Mouse (Mus musculus) lung, postnatal 4 days (tissue): ENCODE results near the gene Kctd13.
"Not testable (repeated sequence)": the region's sequence is repeated elsewhere in the genome, so short reads cannot be mapped to it uniquely, and the experiment has no call there.

Experiments
- DNase-seq, 2 experiments: peaks; one replicate each; pipeline ENCODE4 v3.0.0; 2021

Kctd13 gene

DNA sequence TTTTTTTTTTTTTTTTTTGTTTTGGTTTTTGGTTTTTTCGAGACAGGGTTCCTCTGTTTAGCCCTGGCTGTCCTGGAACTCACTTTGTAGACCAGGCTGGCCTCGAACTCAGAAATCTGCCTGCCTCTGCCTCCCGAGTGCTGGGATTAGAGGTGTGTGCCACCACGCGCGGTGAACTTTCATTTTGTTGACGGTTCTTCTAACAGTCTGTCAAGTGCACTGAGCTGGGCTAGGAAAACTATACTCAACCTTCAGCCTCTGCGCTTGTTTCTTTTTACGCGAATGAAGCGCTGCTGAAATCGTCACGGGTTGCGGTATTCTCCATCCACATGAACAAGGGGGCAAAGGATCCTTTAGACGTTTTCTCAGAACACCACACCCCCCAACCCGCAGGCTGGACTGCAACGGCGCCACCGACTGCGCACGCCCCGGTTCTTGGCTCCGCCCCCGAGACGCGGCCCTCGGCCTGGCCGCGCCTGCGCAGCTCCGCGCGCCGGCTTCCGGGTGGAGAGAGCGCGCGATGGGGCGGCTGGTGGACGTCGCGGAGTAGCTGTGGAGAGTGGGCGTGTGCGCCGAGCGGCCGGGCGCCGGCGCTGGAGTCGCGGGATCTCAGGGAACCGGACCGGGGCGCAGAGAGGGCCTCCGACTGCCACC lies at the start of gene Kctd13:
TSS of gene Kctd13 (plus strand) at position 496 of the 654 bp plus-strand sequence.
- DNase-seq: peak; percentile 97

DNA sequence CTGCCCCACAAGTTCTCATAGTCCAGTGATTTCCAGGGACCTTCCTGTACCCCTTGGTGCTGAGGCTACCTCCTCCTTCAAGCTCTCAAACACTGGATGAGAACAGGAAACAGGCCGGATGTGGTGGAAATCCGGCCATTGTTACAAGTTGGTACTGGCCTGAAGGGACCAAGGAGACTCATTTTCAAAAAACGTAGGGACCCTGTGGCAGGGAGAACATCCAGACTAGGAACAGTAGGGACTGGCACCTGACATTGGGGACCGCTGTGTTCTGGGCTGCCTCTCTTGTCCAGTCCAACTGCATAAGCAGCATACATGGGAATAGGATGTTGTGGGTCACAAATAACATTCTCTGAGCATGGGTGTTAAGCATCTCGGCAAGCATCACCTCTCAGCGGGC lies 47.6 kb upstream of the Kctd13 start:
- peak; percentile 51 to 73 for DNase-seq

DNA sequence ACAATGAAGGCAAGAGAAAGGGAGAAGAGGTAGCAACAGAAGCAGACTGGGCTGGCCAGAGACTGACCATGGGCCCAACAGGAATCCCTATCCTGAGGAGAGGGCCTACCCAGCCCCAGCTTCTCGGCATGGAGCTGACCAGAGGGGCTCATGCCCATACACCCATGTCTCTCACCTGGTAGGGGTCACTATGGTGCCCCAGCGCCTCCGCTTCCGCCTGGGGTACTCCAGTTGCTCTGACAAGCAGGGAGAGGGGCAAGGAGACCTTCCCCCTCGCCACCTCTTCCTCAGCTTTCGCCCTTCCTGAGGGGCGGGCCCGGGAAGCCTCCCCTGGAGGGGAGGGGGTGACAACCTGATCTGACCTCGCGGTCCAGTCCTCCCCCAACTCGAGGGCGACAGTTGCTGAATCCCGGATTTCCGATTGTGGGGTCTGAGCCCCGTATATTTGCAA lies 44.9 kb upstream of the Kctd13 start:
- peak; percentile 50 to 59 for DNase-seq

DNA sequence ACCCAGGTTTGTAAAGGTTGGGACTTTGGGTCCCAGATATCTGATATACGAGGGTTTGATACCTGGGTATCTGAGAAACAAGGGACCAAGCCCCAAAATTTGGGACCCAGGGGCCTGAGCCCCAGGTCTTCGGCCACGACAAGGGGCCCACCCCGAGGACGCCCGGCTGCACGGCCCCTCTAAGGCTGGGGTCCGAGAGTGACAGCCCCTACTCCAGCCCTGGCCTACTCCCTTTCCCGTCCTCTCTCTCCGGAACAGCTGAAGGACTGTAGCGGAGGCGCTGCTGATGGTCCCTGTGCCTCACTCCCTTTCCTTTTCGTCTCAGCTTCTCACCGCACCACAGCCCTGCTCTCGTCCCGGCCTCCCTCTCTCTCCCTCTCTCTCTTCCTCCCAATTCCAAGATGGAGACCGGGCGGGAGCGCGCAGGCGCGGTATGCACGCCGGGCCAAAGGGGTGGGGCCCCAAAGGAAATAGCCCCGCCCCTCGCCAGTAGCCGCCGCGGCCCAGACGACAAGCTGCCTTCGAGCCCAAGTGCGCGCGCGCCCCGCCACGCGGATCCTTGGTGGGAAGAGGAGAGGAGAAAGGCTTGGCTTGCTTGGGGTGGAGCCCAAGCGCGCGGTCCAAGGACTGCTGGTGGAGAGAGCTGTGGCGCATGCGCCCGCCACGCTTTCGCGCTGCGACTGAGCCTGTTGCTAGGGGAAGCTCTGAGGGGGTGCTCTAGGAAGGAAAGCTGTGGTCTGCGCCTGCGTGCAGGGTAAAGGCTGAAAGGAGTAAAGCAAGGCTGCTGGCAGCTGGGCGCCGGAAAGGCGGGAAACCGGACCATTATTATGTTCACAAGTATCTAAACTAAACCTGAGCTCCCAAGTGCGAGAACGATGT lies 44.2 kb upstream of the Kctd13 start, which contains the start of gene Taok2:
TSS of gene Taok2 (minus strand) at position 418 of the 879 bp plus-strand sequence.
- peak; percentile 98 to 100 for DNase-seq

DNA sequence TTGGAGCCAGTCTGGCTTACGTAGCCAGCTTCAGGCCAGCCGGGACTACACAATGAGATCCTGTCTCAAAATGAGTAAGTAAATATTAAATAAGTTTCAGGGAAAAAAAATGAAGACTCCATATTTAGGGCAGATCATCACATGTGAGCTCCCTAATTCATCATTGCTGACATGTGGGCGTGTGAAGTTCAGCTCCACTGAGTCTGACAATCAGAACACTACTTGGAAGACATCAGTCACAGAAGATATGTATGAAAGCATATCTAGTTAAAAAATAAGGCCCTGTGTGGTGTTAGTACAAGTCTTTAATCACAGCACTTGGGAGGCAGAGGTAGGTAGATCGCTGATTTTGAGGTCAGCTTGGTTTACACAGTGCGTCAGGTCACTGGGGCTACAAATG lies 41.4 kb upstream of the Kctd13 start:
- no peak for DNase-seq

DNA sequence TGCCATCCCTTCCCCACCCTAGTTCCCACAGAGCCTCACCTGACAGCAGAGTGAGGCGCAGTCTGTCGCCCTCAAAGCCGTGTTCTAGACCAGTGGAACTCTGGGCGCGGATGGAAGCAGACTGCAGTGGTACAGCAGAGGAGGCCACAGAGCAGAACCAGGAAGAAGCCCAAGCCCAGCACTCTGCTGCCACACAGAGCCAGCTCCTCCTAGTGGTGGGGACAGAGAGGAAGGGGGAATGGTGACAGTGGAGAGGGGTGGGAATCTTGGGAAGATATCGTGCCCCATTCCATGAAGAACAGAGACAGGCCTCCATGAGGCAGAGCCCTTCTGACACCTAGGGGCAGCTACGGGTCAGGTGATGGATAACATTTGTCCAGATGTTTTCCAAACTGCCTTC lies 39.8 kb upstream of the Kctd13 start:
- DNase-seq: peak in 1 of 2 experiments; percentile 46

DNA sequence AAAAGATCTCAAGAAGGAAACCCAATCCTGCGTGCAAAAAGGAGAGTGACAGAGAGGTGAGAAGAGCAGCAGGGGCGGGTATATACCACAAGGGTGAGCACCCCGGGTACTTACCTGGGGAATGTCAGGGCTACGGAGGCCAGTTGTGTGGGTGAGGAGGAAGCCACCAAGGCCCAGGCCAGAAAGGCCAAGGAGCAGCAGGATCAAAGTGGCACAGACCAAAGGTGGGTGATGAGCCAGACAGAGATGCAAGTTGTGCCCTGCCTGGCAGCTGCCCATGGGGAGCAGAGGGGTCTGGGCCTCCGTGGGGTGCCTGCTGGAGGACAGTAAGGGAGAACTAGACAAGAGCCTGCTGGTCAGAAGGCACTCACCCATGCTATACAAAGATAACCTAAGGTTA lies 31.8 kb upstream of the Kctd13 start:
- DNase-seq: no peak

DNA sequence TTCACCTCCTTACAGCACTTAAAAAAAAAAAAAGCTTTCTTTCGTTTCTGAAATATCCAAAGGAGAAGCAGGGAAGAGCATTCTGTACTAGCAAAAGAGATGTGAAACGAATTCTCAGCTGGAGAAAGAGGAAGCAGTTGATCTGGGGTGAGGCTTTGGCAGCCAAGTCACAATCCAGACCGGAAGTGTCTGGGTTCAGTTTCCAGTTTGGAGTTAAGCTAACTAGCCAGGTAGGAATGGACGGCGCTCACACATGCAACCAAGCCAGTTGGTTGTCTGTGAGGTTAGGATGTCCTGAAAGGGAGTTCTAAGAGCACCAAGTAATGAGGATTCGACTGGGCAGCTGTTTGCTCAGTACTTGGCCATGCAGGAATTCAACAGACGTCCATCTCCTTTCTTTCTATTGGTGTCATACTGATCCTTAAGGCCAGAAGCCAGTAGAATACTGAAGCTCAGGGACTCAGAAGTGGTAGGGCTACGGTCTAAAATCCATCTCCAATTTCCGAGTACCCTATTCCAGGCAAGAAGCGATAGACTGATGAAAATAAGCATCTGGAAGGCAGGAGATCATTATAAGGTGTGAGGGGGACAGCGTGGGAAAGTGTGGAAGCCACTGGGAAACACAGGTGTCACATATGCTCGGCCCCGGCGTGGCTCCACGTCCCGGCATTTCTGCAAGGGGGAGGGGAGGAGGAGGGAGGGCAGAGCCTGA lies 31.1 kb upstream of the Kctd13 start:
- peak in 1 of 2 experiments; percentile 47 for DNase-seq

DNA sequence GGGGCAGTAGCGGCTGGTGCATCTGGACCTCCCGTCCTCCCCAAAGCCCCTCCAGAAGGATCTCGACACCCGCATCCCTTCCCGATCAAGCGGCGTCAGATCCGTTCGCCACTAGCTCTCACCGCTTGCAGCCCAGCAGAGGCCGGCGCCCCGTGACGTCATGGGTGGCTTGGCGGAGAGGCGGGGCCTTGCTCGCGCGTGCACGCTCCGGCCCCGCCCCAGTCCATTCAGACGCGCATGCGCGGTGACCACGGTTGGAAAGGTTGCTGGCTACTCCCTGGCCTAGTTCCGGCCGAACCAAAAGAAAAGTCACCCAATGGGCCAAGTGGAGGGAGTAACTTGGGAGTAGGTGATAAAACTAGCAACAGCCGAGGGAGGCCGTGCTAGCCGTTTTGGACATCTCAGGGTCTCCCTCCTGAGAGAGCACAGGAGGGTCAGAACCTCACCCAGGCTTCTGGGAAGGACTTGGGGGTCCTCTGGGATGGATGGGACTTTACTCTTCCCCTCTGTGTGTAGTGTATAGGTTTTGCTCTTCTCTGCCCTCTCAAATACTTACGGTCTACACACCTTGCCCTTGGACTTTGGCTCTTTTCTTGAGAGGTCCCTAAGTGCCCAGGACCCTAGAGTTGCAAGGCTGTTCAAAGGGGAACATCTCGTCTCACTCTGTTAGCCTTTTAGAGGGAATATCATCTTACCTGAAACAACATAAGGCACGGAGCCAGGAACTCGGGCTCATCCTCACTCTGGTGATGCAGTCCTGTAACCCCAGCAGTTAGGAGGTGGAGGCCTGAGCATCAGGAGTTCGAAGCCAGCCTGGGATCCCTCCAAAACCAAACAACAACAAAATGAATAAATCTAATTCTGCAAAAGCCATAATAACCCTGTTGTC lies 30.3 kb upstream of the Kctd13 start:
- peak; percentile 97 to 98 for DNase-seq

DNA sequence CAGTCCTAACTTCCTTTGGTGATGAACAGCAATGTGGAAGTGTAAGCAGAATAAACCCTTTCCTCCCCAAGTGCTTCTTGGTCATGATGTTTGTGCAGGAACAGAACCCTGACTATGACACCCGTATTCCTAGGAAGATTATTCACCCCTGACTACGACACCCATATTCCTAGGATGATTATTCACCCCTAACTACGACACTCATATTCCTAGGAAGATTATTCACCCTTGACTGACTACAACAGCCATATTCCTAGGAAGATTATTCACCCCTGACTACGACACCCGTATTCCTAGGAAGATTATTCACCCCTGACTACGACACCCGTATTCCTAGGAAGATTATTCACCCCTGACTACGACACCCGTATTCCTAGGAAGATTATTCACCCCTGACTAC lies 28.9 kb upstream of the Kctd13 start:
- not testable (repeated sequence) for DNase-seq

DNA sequence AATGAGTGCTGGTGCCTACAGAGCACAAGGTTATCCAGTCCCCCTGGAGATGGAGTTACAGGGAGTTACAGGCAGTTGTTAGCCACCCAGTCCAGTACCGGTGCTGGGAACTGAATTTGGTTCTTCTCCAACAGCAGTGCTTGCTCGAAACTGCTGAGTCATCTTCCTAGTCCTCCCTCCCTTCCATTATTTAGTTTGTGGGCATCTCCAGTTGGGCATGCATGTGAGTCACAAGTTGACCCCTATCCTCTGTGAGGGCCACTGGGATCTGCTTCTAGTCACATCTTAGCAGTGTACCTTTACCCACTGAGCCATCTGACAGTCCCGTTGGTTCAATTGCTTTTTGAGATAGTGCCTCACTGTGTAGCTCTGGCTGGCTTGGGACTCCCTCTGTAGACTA lies 23.1 kb upstream of the Kctd13 start:
- no peak for DNase-seq

DNA sequence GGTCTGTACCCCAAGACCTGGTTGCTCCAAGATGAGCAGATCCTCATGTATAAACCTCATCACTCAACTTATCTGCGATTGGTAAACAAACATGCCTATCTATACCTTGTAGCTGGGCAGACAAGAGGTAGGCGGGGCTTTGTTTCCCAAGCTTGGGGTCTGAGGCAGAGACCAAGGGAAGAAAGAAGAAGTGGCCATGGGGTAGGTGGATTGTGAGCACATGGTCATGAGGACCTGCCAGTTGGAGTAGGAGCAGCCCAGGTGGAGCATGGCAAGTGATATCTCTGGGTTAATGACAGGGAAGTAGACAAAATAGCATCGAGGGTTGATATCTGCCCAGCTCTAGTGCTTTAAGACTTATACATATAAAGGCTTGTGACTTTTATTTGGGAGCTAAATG lies 13.8 kb upstream of the Kctd13 start:
- DNase-seq: no peak

DNA sequence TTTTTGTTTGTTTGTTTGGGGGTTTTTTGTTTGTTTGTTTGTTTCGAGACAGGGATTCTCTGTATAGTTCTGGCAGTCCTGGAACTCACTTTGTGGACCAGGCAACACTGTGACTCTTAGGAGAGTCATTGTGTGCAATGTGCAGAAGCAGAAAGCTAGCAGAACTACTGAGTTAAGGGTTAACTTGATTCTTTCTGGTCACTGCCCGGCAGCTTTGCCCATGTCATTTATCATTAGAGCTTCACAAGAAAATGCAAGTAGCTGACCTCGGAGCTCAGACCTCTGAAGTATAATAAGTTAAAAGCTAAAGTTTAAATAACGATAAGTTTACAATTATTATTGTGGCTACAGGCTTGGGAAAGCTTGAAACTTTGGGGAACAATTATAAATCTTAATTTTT lies 10.3 kb upstream of the Kctd13 start:
- DNase-seq: not testable (repeated sequence)

DNA sequence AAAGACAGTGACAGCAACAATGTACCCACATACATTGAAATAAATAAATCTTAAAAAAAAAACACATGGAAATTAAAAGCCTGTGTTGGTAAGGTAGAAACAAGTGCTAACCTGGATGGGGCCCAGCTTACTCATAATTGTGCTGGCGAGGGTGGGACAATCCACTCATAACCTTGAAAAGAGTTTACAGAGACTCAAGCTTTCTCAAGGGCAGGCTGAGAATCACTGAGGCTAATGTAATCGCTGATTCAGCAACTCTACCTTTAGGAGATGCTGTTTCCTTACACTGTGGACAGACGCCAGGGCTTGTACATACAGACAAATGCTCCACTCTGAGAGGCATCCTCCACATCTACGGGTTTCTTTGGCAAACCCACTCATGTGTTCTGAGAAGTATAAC lies 8.7 kb upstream of the Kctd13 start:
- DNase-seq: no peak

DNA sequence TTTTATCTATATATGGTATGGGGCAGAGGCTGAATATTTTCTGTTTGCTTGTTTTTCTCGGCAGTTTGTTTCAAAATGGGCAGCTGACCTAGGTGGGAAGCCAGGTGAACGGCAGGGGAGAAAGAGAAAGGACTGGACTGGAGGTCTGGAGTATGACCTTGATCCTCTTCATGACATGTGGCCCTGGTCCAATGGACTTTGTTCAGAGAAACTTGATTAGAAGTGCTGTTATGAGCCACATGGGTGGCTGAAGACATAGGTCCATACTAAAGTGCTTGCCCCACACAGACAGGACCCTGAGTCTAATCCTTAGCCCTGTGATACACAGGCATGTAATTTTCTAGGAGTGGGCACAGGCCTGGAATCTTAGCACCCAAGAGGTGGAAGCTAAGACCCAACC lies 7.1 kb upstream of the Kctd13 start:
- no peak for DNase-seq

DNA sequence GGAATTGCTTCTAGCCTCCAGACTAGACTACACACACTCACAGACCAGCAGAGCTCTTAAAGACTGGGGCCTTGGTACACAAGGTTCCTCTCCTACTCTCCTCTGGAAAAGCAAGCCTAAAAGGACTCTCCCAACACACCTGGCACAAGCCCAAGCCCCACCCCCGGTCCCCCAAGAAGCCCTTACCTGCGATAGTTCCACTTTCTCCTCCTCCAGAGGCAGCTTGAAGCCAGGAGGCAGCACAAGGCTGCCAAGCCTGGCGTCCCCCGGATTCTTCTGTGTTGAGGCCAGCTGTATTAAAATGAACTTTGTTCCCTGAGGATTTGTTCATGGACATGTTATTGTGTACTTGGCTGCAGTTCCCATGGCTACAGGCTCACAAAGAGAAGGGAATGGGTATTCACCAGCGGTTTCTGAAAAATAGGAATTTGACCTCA lies 6.0 kb upstream of the Kctd13 start, which contains the start of gene Tmem219:
TSS of gene Tmem219 (minus strand) at position 294 of the 437 bp plus-strand sequence.
- DNase-seq: peak; percentile 69 to 83

DNA sequence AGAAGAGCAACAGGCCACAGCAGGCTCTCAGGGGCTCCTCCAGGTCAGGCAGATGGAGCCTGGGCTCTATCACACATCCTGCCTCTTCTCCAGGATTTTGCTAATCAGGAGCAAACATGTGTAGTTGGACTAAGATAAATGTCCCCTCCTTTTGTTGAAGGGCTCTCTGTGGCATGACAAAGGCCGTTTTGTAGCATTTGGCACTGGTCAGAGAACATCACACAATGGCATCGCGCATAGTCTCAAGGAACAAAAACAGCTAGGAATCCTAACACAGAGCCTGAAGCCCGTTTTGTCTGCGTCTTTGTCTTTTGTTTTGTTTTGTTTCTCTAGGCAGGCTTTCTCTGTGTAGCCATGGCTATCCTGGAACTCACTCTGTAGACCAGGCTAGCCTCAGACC lies 4.7 kb upstream of the Kctd13 start:
- no peak for DNase-seq

DNA sequence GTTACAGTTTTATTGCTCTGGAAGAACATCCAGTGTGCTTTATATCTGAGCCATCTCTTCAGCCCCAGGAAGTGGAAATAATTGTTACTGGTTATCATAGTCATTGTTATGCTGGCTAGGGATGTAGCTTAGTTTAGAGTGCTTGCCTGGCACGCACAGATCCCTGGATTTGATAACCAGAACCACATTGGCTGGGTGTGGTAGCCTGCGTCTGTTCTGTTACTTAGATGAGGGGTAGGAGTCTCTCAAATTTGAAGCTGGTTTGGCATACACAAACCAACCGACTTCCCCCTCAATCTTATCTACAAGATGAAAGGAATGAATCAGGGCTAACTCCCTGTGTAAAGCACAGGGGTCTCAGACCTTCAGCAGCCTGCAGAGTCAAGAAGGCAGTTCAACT lies 2.4 kb upstream of the Kctd13 start:
- no peak for DNase-seq

DNA sequence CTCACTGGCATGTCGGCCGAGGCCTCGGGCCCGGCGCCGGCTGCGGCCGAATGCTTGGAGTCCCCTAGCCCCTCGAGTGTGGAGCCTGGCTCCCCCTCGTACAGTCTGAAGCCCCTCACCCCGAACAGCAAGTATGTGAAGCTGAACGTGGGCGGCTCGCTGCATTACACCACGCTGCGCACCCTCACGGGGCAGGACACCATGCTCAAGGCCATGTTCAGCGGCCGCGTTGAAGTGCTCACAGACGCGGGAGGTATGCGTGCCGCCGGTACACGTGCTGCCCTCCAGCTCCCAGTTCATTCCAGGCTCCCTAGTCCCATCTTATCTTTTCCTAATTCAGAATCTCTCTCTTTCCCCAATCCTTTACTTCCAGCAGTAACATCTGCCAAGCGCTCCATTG lies 367 bp downstream of the Kctd13 start:
- DNase-seq: no peak

DNA sequence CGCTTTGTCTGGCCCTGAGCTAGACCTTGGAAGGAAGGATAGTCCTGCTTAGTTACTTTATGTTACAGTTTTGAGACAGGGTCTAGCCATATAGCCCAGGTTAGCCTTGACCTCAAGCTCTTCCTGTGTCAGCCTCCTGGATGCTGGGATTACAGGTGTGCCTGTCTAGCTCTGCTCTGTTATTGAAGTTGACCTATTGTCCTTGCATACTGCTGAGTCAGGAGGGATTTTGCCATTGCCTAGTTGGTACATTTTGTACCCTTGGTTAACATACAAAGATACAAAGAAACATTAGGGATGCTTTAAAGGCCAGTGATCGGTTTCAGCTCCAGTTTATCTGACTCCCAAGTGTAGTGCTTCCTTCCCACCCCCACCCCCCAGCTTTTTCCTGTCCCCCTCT lies 4.0 kb downstream of the Kctd13 start:
- DNase-seq: no peak

DNA sequence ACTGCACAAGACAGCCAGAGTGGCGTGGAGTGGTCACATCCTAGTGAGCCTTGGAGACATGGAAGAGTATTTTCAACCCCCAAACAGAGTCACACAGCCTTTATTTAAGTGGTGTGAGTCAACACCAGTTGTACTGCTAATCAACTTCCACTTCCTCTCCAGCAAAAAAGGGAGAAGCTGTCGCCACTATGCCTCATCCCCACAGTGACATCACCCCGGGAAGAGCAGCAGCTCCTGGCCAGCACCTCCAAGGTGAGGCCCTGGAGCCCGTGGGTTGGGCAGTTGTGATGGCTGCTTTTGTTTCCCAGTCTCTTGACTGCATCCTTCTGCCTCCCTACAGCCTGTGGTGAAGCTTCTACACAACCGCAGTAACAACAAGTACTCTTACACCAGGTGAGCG lies 12.5 kb downstream of the Kctd13 start:
- no peak for DNase-seq

DNA sequence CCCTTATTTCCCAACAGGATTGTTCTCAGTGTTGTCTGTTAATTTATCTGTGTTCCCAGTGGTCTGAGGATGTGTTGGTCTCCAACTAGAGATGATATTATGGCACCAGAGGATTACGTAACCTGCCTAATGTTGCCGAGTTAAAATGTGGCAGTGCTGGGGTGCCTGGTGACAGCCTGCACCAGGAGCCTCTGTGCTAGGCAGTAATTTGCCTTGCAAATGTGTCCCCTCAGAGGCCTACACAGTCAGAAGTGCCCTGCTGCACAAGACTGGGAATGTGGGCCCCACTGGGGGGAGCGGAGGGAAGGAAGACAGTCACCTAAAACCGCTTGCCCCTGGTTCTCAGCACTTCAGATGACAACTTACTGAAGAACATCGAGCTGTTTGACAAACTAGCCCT lies 13.1 kb downstream of the Kctd13 start:
- no peak for DNase-seq
